ENCODE assay signal across 24 mouse cellular contexts in the genomic region with DNA sequence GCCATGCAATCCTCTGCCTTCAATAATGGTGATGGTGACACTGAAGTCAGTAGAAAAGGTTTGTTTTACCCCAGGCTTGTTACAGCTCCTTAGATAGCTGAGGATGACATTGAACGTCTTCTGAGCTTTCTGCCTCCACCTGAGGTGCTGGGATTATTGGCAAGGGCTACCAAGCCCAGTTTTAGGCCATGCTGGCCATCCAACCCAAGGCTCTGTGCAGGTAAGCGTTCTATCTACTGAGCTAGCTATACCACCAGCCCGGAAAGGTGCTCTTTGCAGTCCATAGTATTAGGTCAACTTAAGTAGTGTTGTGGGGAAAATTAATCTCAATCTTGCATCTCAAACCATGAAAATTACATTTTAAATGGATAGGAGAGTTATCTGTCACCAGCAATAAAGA. TPM values are rescaled to one million over a fixed set of nuclear protein-coding genes. Genes with fewer than 3 reads are reported as not detected.
DNase-seq lines count a peak whose midpoint lies in the region; ATAC-seq and TF ChIP-seq lines count a peak whose summit lies in the region.
"Had no signal": no experiment of that assay in that cellular context is flagged by ENCODE, and none has a peak within 500 bp of the region (broad histone marks: within the 10 kb centered on the region; RNA-seq: fewer than 3 reads in every experiment).

No protein-coding gene starts in this region.

- dilution Hi-C loops in CH12.LX (cut with MboI; ENCODE audit: extremely low pct_ligation_motif_present, extremely low pct_unique_long_range_greater_than_20kb, low sequenced_read_pairs) = no loop called here

- no peak for ATAC-seq in liver, postnatal 0 days
- ATAC-seq: CD4-positive, CD25-positive, alpha-beta regulatory T cell, adult 4 months; forebrain, embryonic 14.5 days; forebrain, embryonic 16.5 days had no signal

- intact Hi-C loops in gastrocnemius, adult 2 months (cut with DNase I) = loop anchor here (5.0 kb wide), 1 partner anchor 40 kb away; no protein-coding TSS in a partner anchor

- H3K4me1 ChIP-seq in liver, postnatal 0 days (ENCODE audit: insufficient read depth) = peaks cover 18% of the 10 kb centered on the region
- H3K4me1 ChIP-seq in CH12.LX (ENCODE audit: control insufficient read depth in 1 of 2, insufficient read depth in 2 of 2) = peaks cover 0 to 35% of the 10 kb centered on the region in 2 experiments; a peak in 2 of 4 replicates

- in situ Hi-C loops in CH12.LX (cut with MboI; ENCODE audit: low pct_ligation_motif_present, low pct_unique_long_range_greater_than_20kb, low sequenced_read_pairs) = no loop called here

- H3K4me2 ChIP-seq in liver, postnatal 0 days (ENCODE audit: low read depth, low read length) = peak overlapping the region; percentile 86; the same call in 1 of the 2 replicates
- peak overlapping the region; percentile 35 for H3K4me2 ChIP-seq in CH12.LX (ENCODE audit: insufficient read depth, low read depth, poor library complexity, severe bottlenecking)
- H3K4me2 ChIP-seq: embryonic facial prominence, embryonic 13.5 days; embryonic facial prominence, embryonic 15.5 days; forebrain, embryonic 12.5 days had no signal

- no peak for TF ChIP-seq CTCF in gastrocnemius, adult 2 months (IDR thresholded peaks at IDR 0.05)
- no peak for TF ChIP-seq CTCF in liver, postnatal 0 days (IDR thresholded peaks at IDR 0.05; ENCODE audit: low read depth)
- no peak for TF ChIP-seq CTCF in CH12.LX (conservative IDR thresholded peaks at IDR 0.05 in 1 of 2, IDR thresholded peaks at IDR 0.05 in 1 of 2; ENCODE audit: low read depth in 2 of 2, low read length in 2 of 2)

- no peak for TF ChIP-seq RAD21 in CH12.LX (IDR thresholded peaks at IDR 0.05; ENCODE audit: low read depth, low read length)

- no peak for TF ChIP-seq EP300 in liver, postnatal 0 days (IDR thresholded peaks at IDR 0.05; ENCODE audit: low read depth)
- no peak for TF ChIP-seq EP300 in CH12.LX (IDR thresholded peaks at IDR 0.05; ENCODE audit: low read length)

- H3K27me3 ChIP-seq in liver, postnatal 0 days (ENCODE audit: insufficient read depth, low read length) = no peaks in the 10 kb centered on the region
- no peaks in the 10 kb centered on the region for H3K27me3 ChIP-seq in CH12.LX (replicated peaks)
- H3K27me3 ChIP-seq: embryonic facial prominence, embryonic 13.5 days; embryonic facial prominence, embryonic 15.5 days; forebrain, embryonic 12.5 days had no signal

- 76% methylated on average over 3 of the region's 3 CpGs for WGBS in liver, postnatal 0 days (ENCODE audit: insufficient replicate concordance)

- no peak overlapping the region for H3K9ac ChIP-seq in liver, postnatal 0 days (replicated peaks)
- H3K9ac ChIP-seq in CH12.LX (ENCODE audit: insufficient read depth, low read depth) = 0 out of 2 replicates have a peak overlapping the region, but pooled peaks have one; percentile 83
- H3K9ac ChIP-seq: embryonic facial prominence, embryonic 13.5 days; embryonic facial prominence, embryonic 15.5 days; forebrain, embryonic 12.5 days had no signal

- H3K36me3 ChIP-seq in liver, postnatal 0 days (replicated peaks; ENCODE audit: insufficient read depth, low read length) = no peaks in the 10 kb centered on the region
- H3K36me3 ChIP-seq in CH12.LX (replicated peaks in 1 of 2; ENCODE audit: control insufficient read depth in 1 of 2, insufficient read depth in 1 of 2, low read length in 1 of 2) = peaks cover 6 to 31% of the 10 kb centered on the region in 2 experiments
- H3K36me3 ChIP-seq: embryonic facial prominence, embryonic 13.5 days; embryonic facial prominence, embryonic 15.5 days; forebrain, embryonic 10.5 days; forebrain, embryonic 12.5 days had no signal

- H3K79me2 ChIP-seq in CH12.LX (replicated peaks; ENCODE audit: control insufficient read depth, extremely low read depth, insufficient read depth, poor library complexity, severe bottlenecking) = peaks cover 22% of the 10 kb centered on the region

- H3K27ac ChIP-seq in gastrocnemius, adult 2 months = peak overlapping the region; percentile 96
- H3K27ac ChIP-seq in liver, postnatal 0 days (ENCODE audit: low read depth) = no peak overlapping the region
- H3K27ac ChIP-seq in CH12.LX (ENCODE audit: insufficient read depth, low read depth) = no peak overlapping the region
- H3K27ac ChIP-seq: embryonic facial prominence, embryonic 13.5 days; embryonic facial prominence, embryonic 15.5 days; forebrain, embryonic 10.5 days; forebrain, embryonic 12.5 days had no signal

- TF ChIP-seq POLR2A in CH12.LX (IDR thresholded peaks at IDR 0.05; ENCODE audit: low read depth, low read length) = no peak

- DNase-seq in gastrocnemius, adult 2 months = no peak
- no peak for DNase-seq in gastrocnemius, adult 8-10 months (ENCODE audit: low spot score in 2 of 2)
- DNase-seq in liver, postnatal 0 days = no peak
- no peak for DNase-seq in liver
- DNase-seq in CH12.LX (ENCODE audit: extremely low read depth) = no peak
- DNase-seq: adrenal gland, adult 2 months; adrenal gland, postnatal 10 days; adrenal gland, postnatal 25 days; B cell, adult 2 months; cerebellum, adult 11 months; cerebellum, adult 18-20 months; cerebellum, adult 8-10 months; cerebellum, adult 9-11 months; cerebellum, postnatal 14 days; cerebellum, postnatal 36 days; embryo, embryonic 11 days had no signal

- H3K4me3 ChIP-seq in gastrocnemius, adult 2 months = peak overlapping the region; percentile 96
- no peak overlapping the region for H3K4me3 ChIP-seq in liver, postnatal 0 days (ENCODE audit: low read depth, low read length)
- peak overlapping the region in 1 of 3 experiments; percentile 86 for H3K4me3 ChIP-seq in CH12.LX (replicated peaks in 1 of 3; ENCODE audit: low read depth in 2 of 3, low read length in 2 of 3, poor library complexity in 1 of 3)
- H3K4me3 ChIP-seq: embryonic facial prominence, embryonic 13.5 days; embryonic facial prominence, embryonic 15.5 days; erythroblast, embryonic 14.5 days; forebrain, embryonic 10.5 days; forebrain, embryonic 12.5 days had no signal

- H3K9me3 ChIP-seq in liver, postnatal 0 days (ENCODE audit: low read length) = no peaks in the 10 kb centered on the region
- no peaks in the 10 kb centered on the region for H3K9me3 ChIP-seq in CH12.LX (replicated peaks; ENCODE audit: low read length)
- H3K9me3 ChIP-seq: embryonic facial prominence, embryonic 13.5 days; embryonic facial prominence, embryonic 15.5 days; forebrain, embryonic 10.5 days; forebrain, embryonic 12.5 days had no signal

TF ChIP-seq in CH12.LX, 34 proteins besides CTCF, POLR2A, EP300 and RAD21:
- TF ChIP-seq MAZ (IDR thresholded peaks at IDR 0.05; ENCODE audit: low read depth, low read length) (no peak), ETS1 (conservative IDR thresholded peaks at IDR 0.05; ENCODE audit: low read depth, low read length) (no peak), ZMIZ1 (IDR thresholded peaks at IDR 0.05; ENCODE audit: low read depth, low read length) (no peak), TBP (conservative IDR thresholded peaks at IDR 0.05; ENCODE audit: low read depth, low read length) (no peak), UBTF (IDR thresholded peaks at IDR 0.05; ENCODE audit: low read depth, low read length) (no peak), USF2 (conservative IDR thresholded peaks at IDR 0.05; ENCODE audit: low read depth, low read length) (no peak), MXI1 (IDR thresholded peaks at IDR 0.05; ENCODE audit: low read depth, low read length) (no peak), JUND (conservative IDR thresholded peaks at IDR 0.05; ENCODE audit: low read depth, low read length) (no peak), CHD1 (IDR thresholded peaks at IDR 0.05; ENCODE audit: low read depth, low read length) (no peak), NRF1 (IDR thresholded peaks at IDR 0.05; ENCODE audit: low read depth, low read length) (no peak), GABPA (IDR thresholded peaks at IDR 0.05; ENCODE audit: insufficient replicate concordance, low read depth, low read length) (no peak), POLR2AphosphoS2 (IDR thresholded peaks at IDR 0.05; ENCODE audit: low read depth, low read length) (no peak), ZNF384 (IDR thresholded peaks at IDR 0.05; ENCODE audit: low read depth, low read length) (no peak), TCF12 (IDR thresholded peaks at IDR 0.05; ENCODE audit: low read depth, low read length) (no peak), MYC (IDR thresholded peaks at IDR 0.05; ENCODE audit: low read depth, low read length) (no peak), USF1 (IDR thresholded peaks at IDR 0.05; ENCODE audit: low read depth, low read length) (no peak), ZC3H11A (IDR thresholded peaks at IDR 0.05; ENCODE audit: low read depth, low read length) (no peak), CHD2 (IDR thresholded peaks at IDR 0.05; ENCODE audit: low read length) (no peak), ZKSCAN1 (IDR thresholded peaks at IDR 0.05; ENCODE audit: borderline replicate concordance, low read depth, low read length) (no peak)
TF ChIP-seq in CH12.LX: peak in this region for 0.

RNA-seq across cellular contexts. Expression of gene Srpr, which starts 2.4 kb away (rescaled TPM):
- 100 to 1,000 TPM; 222 to 262 TPM for total RNA-seq in gastrocnemius, adult 2 months (2021)
- 100 to 1,000 TPM; 236 to 272 (median 254) TPM for total RNA-seq in gastrocnemius, adult 8-10 months (2022)
- polyA plus RNA-seq in liver, postnatal 0 days (2015; fragmentation: Nextera tagmentation; extraction: Ambion mirVana) = 93.4 and 94.4 TPM in 2 replicates
- total RNA-seq in CH12.LX (2012; rRNA removed) (40.1 and 50.7 TPM in 2 replicates), CH12.LX (2014; rRNA removed) (33.0 and 38.2 TPM in 2 replicates)
- polyA plus RNA-seq in CH12.LX (2012; ENCODE audit: insufficient read length, low read depth) = 95.0 and 99.2 TPM in 2 replicates

RNA-seq across cellular contexts. Expression of gene Tirap, which starts 2.5 kb away (rescaled TPM):
- total RNA-seq in gastrocnemius, adult 2 months (2021) = 10 to 100 TPM; 29.1 to 42.0 TPM
- 10 to 100 TPM; 28.0 to 30.7 (median 29.9) TPM for total RNA-seq in gastrocnemius, adult 8-10 months (2022)
- 8.8 and 10.6 TPM in 2 replicates for polyA plus RNA-seq in liver, postnatal 0 days (2015; fragmentation: Nextera tagmentation; extraction: Ambion mirVana)
- 10.5 and 11.8 TPM in 2 replicates for total RNA-seq in CH12.LX (2012; rRNA removed)
- 14.2 and 18.0 TPM in 2 replicates for total RNA-seq in CH12.LX (2014; rRNA removed)
- 15.6 and 18.7 TPM in 2 replicates for polyA plus RNA-seq in CH12.LX (2012; ENCODE audit: insufficient read length, low read depth)

RNA-seq across cellular contexts. Expression of gene Foxred1, which starts 13.2 kb away (rescaled TPM):
- total RNA-seq in gastrocnemius, adult 2 months (2021) = 10 to 100 TPM; 17.6 to 20.3 TPM
- total RNA-seq in gastrocnemius, adult 8-10 months (2022) = 10 to 100 TPM; 15.7 to 18.4 (median 17.5) TPM
- 26.7 and 29.2 TPM in 2 replicates for polyA plus RNA-seq in liver, postnatal 0 days (2015; fragmentation: Nextera tagmentation; extraction: Ambion mirVana)
- total RNA-seq in CH12.LX (2012; rRNA removed) (31.1 and 40.3 TPM in 2 replicates), CH12.LX (2014; rRNA removed) (69.1 and 70.0 TPM in 2 replicates)
- 40.3 and 42.6 TPM in 2 replicates for polyA plus RNA-seq in CH12.LX (2012; ENCODE audit: insufficient read length, low read depth)

RNA-seq across cellular contexts. Expression of gene Dcps, which starts 21.8 kb away (rescaled TPM):
- 1 to 10 TPM; 7.7 to 8.4 TPM for total RNA-seq in gastrocnemius, adult 2 months (2021)
- total RNA-seq in gastrocnemius, adult 8-10 months (2022) = 1 to 10 TPM; 7.0 to 9.5 (median 8.7) TPM
- 23.7 and 23.9 TPM in 2 replicates for polyA plus RNA-seq in liver, postnatal 0 days (2015; fragmentation: Nextera tagmentation; extraction: Ambion mirVana)
- 64.3 and 70.1 TPM in 2 replicates for total RNA-seq in CH12.LX (2012; rRNA removed)
- 113 TPM in 2 replicates for total RNA-seq in CH12.LX (2014; rRNA removed)
- polyA plus RNA-seq in CH12.LX (2012; ENCODE audit: insufficient read length, low read depth) = 94.3 and 102 TPM in 2 replicates

Comparison
In these comparisons a context has a peak if more than half of its experiments do, and no peak if none do; other contexts are left out.
1. RNA of gene Srpr, which starts 2.4 kb away (total RNA-seq): 236 to 272 TPM in gastrocnemius, adult 8-10 months and 222 to 262 TPM in gastrocnemius, adult 2 months; 33.0 to 50.7 TPM in CH12.LX; every median in the first group is over 4 times any median in the second.